Mouse (Mus musculus): ENCODE measurements around the gene Zfp324. TPM values are rescaled to one million over a fixed set of nuclear protein-coding genes. Genes with fewer than 3 reads are reported as not detected.

Zfp324 gene
- polyA plus RNA-seq, 1 experiment: 1.5 TPM

DNA sequence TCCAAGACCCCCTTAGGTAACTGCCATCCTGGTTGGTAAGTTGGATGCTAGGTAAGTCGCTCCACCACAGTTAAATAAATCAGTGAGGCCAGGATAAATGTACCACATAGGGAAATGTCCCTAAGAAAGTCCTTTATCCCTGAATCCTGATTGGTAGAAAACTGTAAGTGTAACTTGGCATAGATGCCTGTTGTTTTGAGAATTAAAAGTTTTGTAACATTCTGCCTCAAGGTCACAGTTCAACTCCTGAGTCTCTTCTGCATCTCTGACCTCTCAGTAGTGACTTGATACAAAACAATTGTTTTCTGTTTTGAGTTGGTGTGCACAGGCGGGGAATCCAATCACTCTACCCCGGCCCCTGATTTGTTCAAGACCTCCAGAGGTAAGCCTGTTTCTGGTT is 33.2 kb downstream of the Zfp324 start, which contains the start of gene Trim28:
Gene Trim28 (plus strand): TSS at position 264 of the 400 bp plus-strand sequence.
- no peaks in the 10 kb centered on the region for H3K36me3 ChIP-seq (ENCODE audit: control insufficient read depth, insufficient read depth, low read length, poor library complexity, severe bottlenecking)
- no peak within 1 kb of the TSS for H3K9ac ChIP-seq (ENCODE audit: low read depth, poor library complexity, severe bottlenecking)
- no peak within 1 kb of the TSS for H3K4me3 ChIP-seq (ENCODE audit: low read depth, low read length)
- H3K27me3 ChIP-seq (ENCODE audit: control insufficient read depth, insufficient read depth, low read length, poor library complexity, severe bottlenecking): no peaks in the 10 kb centered on the region
- H3K4me1 ChIP-seq (ENCODE audit: control insufficient read depth, insufficient read depth, low read length): no peaks in the 10 kb centered on the region
- no peak for TF ChIP-seq EP300 (IDR thresholded peaks at IDR 0.05; ENCODE audit: insufficient read depth, low read depth, low read length)
- TF ChIP-seq POLR2A (IDR thresholded peaks at IDR 0.05; ENCODE audit: insufficient read depth, low read length): no peak
- TF ChIP-seq CTCF (IDR thresholded peaks at IDR 0.05; ENCODE audit: low read depth, low read length): no peak
- no peak within 1 kb of the TSS for H3K27ac ChIP-seq (ENCODE audit: insufficient read depth, low read length)
- H3K9me3 ChIP-seq (replicated peaks; ENCODE audit: control insufficient read depth, insufficient read depth, low read length, poor library complexity, severe bottlenecking): no peaks in the 10 kb centered on the region

DNA sequence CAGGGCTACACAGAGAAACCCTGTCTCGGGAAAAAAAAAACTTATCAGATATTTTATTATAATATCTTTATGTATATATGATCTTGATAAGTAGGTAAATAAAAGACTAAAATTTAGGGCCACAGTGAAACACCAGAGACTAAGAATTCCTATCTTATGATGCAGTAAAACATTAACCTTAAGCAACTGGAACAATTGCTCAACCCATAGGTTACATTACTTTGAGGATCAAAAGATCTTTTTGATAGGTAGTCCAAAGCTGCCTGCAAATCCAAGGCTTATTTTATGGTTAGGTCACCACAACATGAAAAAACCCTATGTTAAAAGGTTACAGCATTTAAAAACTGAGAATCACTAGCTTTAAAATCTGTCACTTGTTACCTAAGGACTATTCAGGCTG is 35.9 kb downstream of the Zfp324 start:
- Histone ChIP-seq H3K4me1 (ENCODE audit: control insufficient read depth, insufficient read depth, low read length) (no peaks in the 10 kb centered on the region), H3K36me3 (ENCODE audit: control insufficient read depth, insufficient read depth, low read length, poor library complexity, severe bottlenecking) (no peaks in the 10 kb centered on the region), H3K9me3 (replicated peaks; ENCODE audit: control insufficient read depth, insufficient read depth, low read length, poor library complexity, severe bottlenecking) (no peaks in the 10 kb centered on the region), H3K9ac (ENCODE audit: low read depth, poor library complexity, severe bottlenecking) (no peak overlapping the region), H3K27me3 (ENCODE audit: control insufficient read depth, insufficient read depth, low read length, poor library complexity, severe bottlenecking) (no peaks in the 10 kb centered on the region), H3K27ac (ENCODE audit: insufficient read depth, low read length) (no peak overlapping the region), H3K4me3 (ENCODE audit: low read depth, low read length) (no peak overlapping the region)
- TF ChIP-seq EP300 (IDR thresholded peaks at IDR 0.05; ENCODE audit: insufficient read depth, low read depth, low read length): no peak
- TF ChIP-seq POLR2A (IDR thresholded peaks at IDR 0.05; ENCODE audit: insufficient read depth, low read length): no peak
- no peak for TF ChIP-seq CTCF (IDR thresholded peaks at IDR 0.05; ENCODE audit: low read depth, low read length)

GRCm38 (mm10) chr7:13003380-13003779 is 37.7 kb downstream of the Zfp324 start:
- H3K27ac ChIP-seq (ENCODE audit: insufficient read depth, low read length): no peak overlapping the region

DNA sequence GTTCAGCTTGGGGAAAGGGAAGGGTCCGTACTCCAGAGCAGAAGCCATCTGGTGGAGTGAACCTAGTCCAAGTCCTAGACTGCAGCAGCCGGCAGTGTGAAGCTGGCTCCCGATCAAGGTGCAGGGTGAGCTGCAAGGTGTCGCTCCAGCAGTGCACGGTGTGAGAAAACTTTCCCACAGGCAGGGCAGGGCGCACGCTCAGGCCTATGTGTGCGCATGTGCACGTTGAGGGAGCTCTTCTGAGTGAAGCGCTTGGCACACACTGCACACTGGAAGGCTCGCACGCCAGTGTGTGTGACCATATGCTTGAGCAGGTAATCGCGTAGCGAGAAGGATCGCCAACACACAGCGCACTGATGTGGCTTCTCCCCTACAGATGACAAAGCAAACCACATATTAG is 40.4 kb downstream of the Zfp324 start:
- peak overlapping the region; percentile 55 for H3K4me3 ChIP-seq (ENCODE audit: low read depth, low read length)

More at GRCm38 (mm10) chr7:13003380-13003779, 37.7 kb downstream of the Zfp324 start:
- no peaks in the 10 kb centered on the region for H3K9me3 ChIP-seq (replicated peaks; ENCODE audit: control insufficient read depth, insufficient read depth, low read length, poor library complexity, severe bottlenecking)
- H3K4me3 ChIP-seq (ENCODE audit: low read depth, low read length): no peak overlapping the region
- no peaks in the 10 kb centered on the region for H3K36me3 ChIP-seq (ENCODE audit: control insufficient read depth, insufficient read depth, low read length, poor library complexity, severe bottlenecking)
- no peak overlapping the region for H3K9ac ChIP-seq (ENCODE audit: low read depth, poor library complexity, severe bottlenecking)
- H3K27me3 ChIP-seq (ENCODE audit: control insufficient read depth, insufficient read depth, low read length, poor library complexity, severe bottlenecking): no peaks in the 10 kb centered on the region
- TF ChIP-seq CTCF (IDR thresholded peaks at IDR 0.05; ENCODE audit: low read depth, low read length) (no peak), EP300 (IDR thresholded peaks at IDR 0.05; ENCODE audit: insufficient read depth, low read depth, low read length) (no peak), POLR2A (IDR thresholded peaks at IDR 0.05; ENCODE audit: insufficient read depth, low read length) (no peak)
- H3K4me1 ChIP-seq (ENCODE audit: control insufficient read depth, insufficient read depth, low read length): no peaks in the 10 kb centered on the region

GRCm38 (mm10) chr7:13006531-13006930 is 40.9 kb downstream of the Zfp324 start:
- Histone ChIP-seq H3K4me3 (ENCODE audit: low read depth, low read length) (peak overlapping the region; percentile 55), H3K9ac (ENCODE audit: low read depth, poor library complexity, severe bottlenecking) (peak overlapping the region; percentile 92), H3K4me1 (ENCODE audit: control insufficient read depth, insufficient read depth, low read length) (no peaks in the 10 kb centered on the region), H3K27ac (ENCODE audit: insufficient read depth, low read length) (no peak overlapping the region), H3K9me3 (replicated peaks; ENCODE audit: control insufficient read depth, insufficient read depth, low read length, poor library complexity, severe bottlenecking) (no peaks in the 10 kb centered on the region), H3K36me3 (ENCODE audit: control insufficient read depth, insufficient read depth, low read length, poor library complexity, severe bottlenecking) (no peaks in the 10 kb centered on the region), H3K27me3 (ENCODE audit: control insufficient read depth, insufficient read depth, low read length, poor library complexity, severe bottlenecking) (no peaks in the 10 kb centered on the region)
- no peak for TF ChIP-seq POLR2A (IDR thresholded peaks at IDR 0.05; ENCODE audit: insufficient read depth, low read length)
- TF ChIP-seq CTCF (IDR thresholded peaks at IDR 0.05; ENCODE audit: low read depth, low read length): no peak
- no peak for TF ChIP-seq EP300 (IDR thresholded peaks at IDR 0.05; ENCODE audit: insufficient read depth, low read depth, low read length)

More for the DNA sequence above, 40.4 kb downstream of the Zfp324 start:
- no peaks in the 10 kb centered on the region for H3K36me3 ChIP-seq (ENCODE audit: control insufficient read depth, insufficient read depth, low read length, poor library complexity, severe bottlenecking)
- H3K9me3 ChIP-seq (replicated peaks; ENCODE audit: control insufficient read depth, insufficient read depth, low read length, poor library complexity, severe bottlenecking): no peaks in the 10 kb centered on the region
- H3K9ac ChIP-seq (ENCODE audit: low read depth, poor library complexity, severe bottlenecking): peak overlapping the region; percentile 92
- no peak overlapping the region for H3K27ac ChIP-seq (ENCODE audit: insufficient read depth, low read length)
- H3K27me3 ChIP-seq (ENCODE audit: control insufficient read depth, insufficient read depth, low read length, poor library complexity, severe bottlenecking): no peaks in the 10 kb centered on the region
- TF ChIP-seq POLR2A (IDR thresholded peaks at IDR 0.05; ENCODE audit: insufficient read depth, low read length) (no peak), EP300 (IDR thresholded peaks at IDR 0.05; ENCODE audit: insufficient read depth, low read depth, low read length) (no peak), CTCF (IDR thresholded peaks at IDR 0.05; ENCODE audit: low read depth, low read length) (no peak)
- no peaks in the 10 kb centered on the region for H3K4me1 ChIP-seq (ENCODE audit: control insufficient read depth, insufficient read depth, low read length)

DNA sequence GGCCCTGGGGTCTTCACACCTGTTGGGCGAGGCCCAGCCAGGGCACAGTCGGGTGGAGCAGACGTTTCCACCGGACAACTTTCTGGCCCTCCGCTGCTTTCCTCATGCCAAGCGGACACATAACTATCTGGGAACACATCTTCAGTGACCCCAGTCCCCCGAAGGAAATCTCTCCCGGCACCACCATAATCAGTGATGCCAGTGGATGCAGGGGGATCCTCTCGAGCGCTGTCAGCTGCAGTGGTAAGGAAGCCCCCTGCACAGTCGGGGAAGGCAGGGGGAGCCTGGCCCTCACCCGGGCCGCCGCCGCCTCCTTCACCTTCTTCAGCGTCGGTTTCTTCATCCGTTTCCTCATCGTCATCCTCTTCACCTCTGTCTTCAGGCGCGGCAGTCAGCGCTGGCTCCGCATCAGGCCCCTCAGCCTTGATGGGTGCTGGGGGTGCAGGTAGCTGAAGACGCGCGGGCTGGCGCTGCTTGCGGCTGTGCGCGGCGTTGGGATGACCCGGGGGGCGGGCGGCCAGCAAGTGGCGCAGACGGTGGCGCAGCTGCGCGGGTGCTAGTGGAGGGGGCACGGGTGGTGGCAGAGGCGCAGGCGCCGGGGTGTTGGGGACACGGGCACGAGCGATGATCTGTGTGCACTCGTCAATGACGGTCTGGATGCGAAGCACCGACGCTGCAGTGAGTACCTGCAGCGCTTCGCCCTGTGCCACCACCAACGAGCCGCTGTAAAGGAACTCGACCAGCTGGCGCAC is 41.9 kb downstream of the Zfp324 start:
- TF ChIP-seq CTCF (IDR thresholded peaks at IDR 0.05; ENCODE audit: low read depth, low read length) (no peak), POLR2A (IDR thresholded peaks at IDR 0.05; ENCODE audit: insufficient read depth, low read length) (no peak), EP300 (IDR thresholded peaks at IDR 0.05; ENCODE audit: insufficient read depth, low read depth, low read length) (no peak)
- Histone ChIP-seq H3K9me3 (replicated peaks; ENCODE audit: control insufficient read depth, insufficient read depth, low read length, poor library complexity, severe bottlenecking) (no peaks in the 10 kb centered on the region), H3K36me3 (ENCODE audit: control insufficient read depth, insufficient read depth, low read length, poor library complexity, severe bottlenecking) (no peaks in the 10 kb centered on the region), H3K4me3 (ENCODE audit: low read depth, low read length) (peak overlapping the region; percentile 55), H3K27me3 (ENCODE audit: control insufficient read depth, insufficient read depth, low read length, poor library complexity, severe bottlenecking) (no peaks in the 10 kb centered on the region), H3K4me1 (ENCODE audit: control insufficient read depth, insufficient read depth, low read length) (no peaks in the 10 kb centered on the region), H3K27ac (ENCODE audit: insufficient read depth, low read length) (no peak overlapping the region), H3K9ac (ENCODE audit: low read depth, poor library complexity, severe bottlenecking) (peak overlapping the region; percentile 92)

Measured in ES-Bruce4 (cell line).